In the genomic region with DNA sequence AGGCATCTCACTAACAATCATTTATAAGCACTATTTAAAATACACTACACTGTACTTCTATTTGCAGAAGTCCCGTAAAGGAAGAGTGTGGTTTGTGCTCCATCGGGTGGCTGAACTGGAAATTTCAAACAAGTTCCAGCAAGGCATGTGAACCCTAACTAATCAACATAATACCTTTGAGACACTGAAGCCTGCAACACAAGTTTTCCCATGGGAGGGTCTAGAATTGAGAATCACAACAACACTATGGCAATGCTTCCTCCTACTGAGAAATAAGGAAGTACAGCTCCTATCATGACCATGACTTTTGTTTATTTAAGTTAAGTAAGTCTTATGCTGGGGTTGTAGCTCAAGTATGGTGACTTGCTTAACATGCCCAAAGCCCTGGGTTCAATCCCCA, we compare ENCODE assay signal across 15 mouse cellular contexts. TPM values are rescaled to one million over a fixed set of nuclear protein-coding genes. Genes with fewer than 3 reads are reported as not detected.
A peak's percentile ranks its signal among the peaks of the same experiment; 100 is the strongest.
DNase-seq lines count a peak whose midpoint lies in the region; ATAC-seq and TF ChIP-seq lines count a peak whose summit lies in the region.
"Had no signal": no experiment of that assay in that cellular context is flagged by ENCODE, and none has a peak within 500 bp of the region (broad histone marks: within the 10 kb centered on the region; RNA-seq: fewer than 3 reads in every experiment).

No protein-coding gene starts in this region.

- no peaks in the 10 kb centered on the region for H3K9me3 ChIP-seq in intestine, postnatal 0 days (ENCODE audit: control insufficient read depth)
- no peaks in the 10 kb centered on the region for H3K9me3 ChIP-seq in hindbrain, embryonic 14.5 days (ENCODE audit: control insufficient read depth, low read length)
- H3K9me3 ChIP-seq: hindbrain, embryonic 10.5 days; liver, embryonic 15.5 days; midbrain, embryonic 10.5 days had no signal

- H3K4me2 ChIP-seq in intestine, postnatal 0 days (replicated peaks; ENCODE audit: low read depth): no peak overlapping the region
- H3K4me2 ChIP-seq in hindbrain, embryonic 14.5 days (replicated peaks): no peak overlapping the region
- H3K4me2 ChIP-seq: heart, embryonic 11.5 days; liver, embryonic 15.5 days had no signal

- H3K27ac ChIP-seq in left cerebral cortex, adult 2 months: no peak overlapping the region
- no peak overlapping the region for H3K27ac ChIP-seq in intestine, postnatal 0 days (ENCODE audit: low read depth, low read length)
- no peak overlapping the region for H3K27ac ChIP-seq in hindbrain, embryonic 14.5 days
- H3K27ac ChIP-seq: hindbrain, embryonic 10.5 days; liver, embryonic 15.5 days; midbrain, embryonic 10.5 days had no signal

- H3K27me3 ChIP-seq in intestine, postnatal 0 days (replicated peaks; ENCODE audit: control insufficient read depth, insufficient read depth, low read length): no peaks in the 10 kb centered on the region
- no peaks in the 10 kb centered on the region for H3K27me3 ChIP-seq in hindbrain, embryonic 14.5 days (ENCODE audit: control insufficient read depth, insufficient read depth, low read length)
- H3K27me3 ChIP-seq: liver, embryonic 15.5 days had no signal

- no peaks in the 10 kb centered on the region; the same call in 1 of the 2 replicates for H3K4me1 ChIP-seq in intestine, postnatal 0 days (replicated peaks; ENCODE audit: control insufficient read depth, insufficient read depth, low read length)
- H3K4me1 ChIP-seq in hindbrain, embryonic 14.5 days (replicated peaks; ENCODE audit: control insufficient read depth, insufficient read depth, low read length): peaks cover 17% of the 10 kb centered on the region

- DNase-seq in adrenal gland, postnatal 14 days: peak; percentile 11
- no peak for DNase-seq in adrenal gland, adult 2 months
- no peak for DNase-seq in left cerebral cortex, adult 2 months (ENCODE audit: extremely low spot score in 1 of 2, low spot score in 2 of 2)
- no peak for DNase-seq in left cerebral cortex, postnatal 4 days
- DNase-seq in B cell, adult 2 months: peak; percentile 52 to 58
- DNase-seq in kidney, postnatal 10 days: peak; percentile 13
- DNase-seq in hindbrain, embryonic 14.5 days (ENCODE audit: low spot score): no peak
- DNase-seq: cerebellum, adult 8-10 months; embryo, embryonic 11 days; thymus, adult 2 months had no signal

- H3K4me3 ChIP-seq in left cerebral cortex, adult 2 months: no peak overlapping the region
- no peak overlapping the region for H3K4me3 ChIP-seq in intestine, postnatal 0 days (ENCODE audit: low read depth, low read length)
- H3K4me3 ChIP-seq in hindbrain, embryonic 14.5 days (replicated peaks; ENCODE audit: low read length): no peak overlapping the region
- H3K4me3 ChIP-seq: hindbrain, embryonic 10.5 days; liver, embryonic 15.5 days; midbrain, embryonic 10.5 days had no signal

- intact Hi-C loops in left cerebral cortex, adult 2 months (cut with DNase I): no loop called here
- intact Hi-C loops in left cerebral cortex, postnatal 4 days (cut with DNase I): loop anchor here (10.0 kb wide), 1 partner anchor 108 kb away; no protein-coding TSS in a partner anchor

- H3K9ac ChIP-seq in intestine, postnatal 0 days (ENCODE audit: low read depth, low read length): no peak overlapping the region
- no peak overlapping the region for H3K9ac ChIP-seq in hindbrain, embryonic 14.5 days
- H3K9ac ChIP-seq: liver, embryonic 15.5 days had no signal

- 78% methylated on average over 2 of the region's 2 CpGs for WGBS in intestine, postnatal 0 days
- 85% methylated on average over 2 of the region's 2 CpGs for WGBS in hindbrain, embryonic 14.5 days

- no peaks in the 10 kb centered on the region for H3K36me3 ChIP-seq in intestine, postnatal 0 days (ENCODE audit: control insufficient read depth, insufficient read depth)
- H3K36me3 ChIP-seq in hindbrain, embryonic 14.5 days (replicated peaks; ENCODE audit: control insufficient read depth, insufficient read depth): no peaks in the 10 kb centered on the region
- H3K36me3 ChIP-seq: hindbrain, embryonic 10.5 days; liver, embryonic 15.5 days; midbrain, embryonic 10.5 days had no signal

- ATAC-seq in intestine, postnatal 0 days: no peak
- ATAC-seq in hindbrain, embryonic 14.5 days (ENCODE audit: low FRiP score): no peak

- TF ChIP-seq CTCF in left cerebral cortex, adult 2 months (IDR thresholded peaks at IDR 0.05): peak; percentile 9
- TF ChIP-seq CTCF in intestine, postnatal 0 days (IDR thresholded peaks at IDR 0.05; ENCODE audit: low read depth): no peak

RNA-seq across cellular contexts. Expression of a gene that starts 4.5 kb away (rescaled TPM):
- total RNA-seq in adrenal gland, postnatal 14 days (2021): 40.9 and 41.8 TPM in 2 replicates
- total RNA-seq in adrenal gland, adult 2 months (2021): 10 to 100 TPM; 36.4 to 46.6 TPM
- polyA plus RNA-seq in adrenal gland, adult 2 months (2012; rRNA removed): 5.1 and 7.5 TPM in 2 replicates
- 10 to 100 TPM; 86.1 to 89.4 TPM for total RNA-seq in left cerebral cortex, adult 2 months (2021)
- total RNA-seq in left cerebral cortex, postnatal 4 days (2021): 100 to 1,000 TPM; 153 to 167 TPM
- polyA plus RNA-seq in intestine, postnatal 0 days (2015; fragmentation: Nextera tagmentation; extraction: Ambion mirVana): 5.8 and 7.1 TPM in 2 replicates
- 38.7 and 40.7 TPM in 2 replicates for polyA plus RNA-seq in hindbrain, embryonic 14.5 days (2014; fragmentation: Nextera tagmentation; extraction: Ambion mirVana)

Comparison
In these comparisons a context has a peak if more than half of its experiments do, and no peak if none do; other contexts are left out.
1. DNase-seq: peak in adrenal gland, postnatal 14 days (single experiment), B cell, adult 2 months (2 of 2) and kidney, postnatal 10 days (single experiment); none in adrenal gland, adult 2 months (single experiment), left cerebral cortex, adult 2 months (0 of 2), left cerebral cortex, postnatal 4 days (single experiment) and hindbrain, embryonic 14.5 days (single experiment).